Mouse (Mus musculus) spleen, postnatal 10 days (tissue): ENCODE measurements around the gene Ptov1.

Source experiments
- DNase-seq, 2 experiments: peaks; one replicate each; pipeline ENCODE4 v3.0.0; 2021 to 2022; ENCODE audit warnings: low spot score in 2 of 2

Gene Ptov1

DNA sequence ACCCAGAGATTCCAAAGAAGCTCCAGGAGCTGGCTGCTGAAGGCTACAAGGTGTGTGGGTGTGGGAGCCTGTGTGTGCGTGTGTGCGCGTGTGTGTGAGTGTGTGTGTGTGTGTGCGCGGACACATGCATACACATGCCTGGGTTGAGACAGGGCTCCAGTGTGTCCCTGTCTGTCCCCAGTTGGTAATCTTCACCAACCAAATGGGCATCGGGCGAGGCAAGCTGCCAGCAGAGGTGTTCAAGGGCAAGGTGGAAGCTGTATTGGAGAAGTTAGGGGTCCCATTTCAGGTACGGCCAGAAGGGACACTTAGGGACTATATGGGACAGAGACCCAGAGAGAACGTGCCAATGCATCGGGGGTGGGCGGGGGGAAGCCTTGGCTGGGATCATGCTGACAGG lies 9.7 kb downstream of the Ptov1 start:
- no peak for DNase-seq

GRCm38 (mm10) chr7:44857905-44858304 lies 11.7 kb downstream of the Ptov1 start:
- DNase-seq: peak; percentile 65 to 82

GRCm38 (mm10) chr7:44857042-44857552 lies 12.5 kb downstream of the Ptov1 start, which contains the start of gene Pnkp:
Gene Pnkp (plus strand): TSS chr7:44857139.
- DNase-seq: peak; percentile 86 to 91

DNA sequence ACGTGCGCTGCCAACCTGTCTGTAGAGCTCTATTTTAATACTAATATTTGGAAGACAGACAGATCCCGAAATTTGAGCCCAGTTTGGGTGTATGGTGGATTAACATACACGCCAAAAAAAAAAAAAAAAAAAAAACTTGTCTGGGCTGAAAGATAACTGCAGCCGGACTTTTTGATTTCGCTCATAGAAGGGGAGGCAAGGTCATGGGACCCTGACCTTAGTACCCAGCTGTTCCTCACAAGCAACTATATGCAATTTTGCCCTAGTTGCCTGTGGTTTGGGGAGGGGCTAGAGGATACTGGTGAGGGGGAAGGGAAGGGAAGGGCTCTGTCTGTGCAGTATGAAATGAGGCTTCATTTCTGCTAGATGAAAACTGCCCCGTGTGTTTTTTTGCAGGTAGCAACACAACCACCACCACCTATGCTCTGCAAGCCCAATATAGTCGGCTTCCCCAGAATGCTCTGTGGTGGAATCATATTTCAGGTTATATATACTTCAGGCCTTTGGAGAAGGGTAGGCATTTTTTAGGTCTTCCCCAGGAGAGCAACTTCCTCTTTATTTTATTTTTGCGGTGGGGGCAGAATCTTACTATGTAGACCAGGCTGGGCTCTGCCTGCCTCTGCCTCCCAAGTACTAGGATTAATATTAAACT lies 13.2 kb downstream of the Ptov1 start:
- peak in 1 of 2 experiments; percentile 42 for DNase-seq

DNA sequence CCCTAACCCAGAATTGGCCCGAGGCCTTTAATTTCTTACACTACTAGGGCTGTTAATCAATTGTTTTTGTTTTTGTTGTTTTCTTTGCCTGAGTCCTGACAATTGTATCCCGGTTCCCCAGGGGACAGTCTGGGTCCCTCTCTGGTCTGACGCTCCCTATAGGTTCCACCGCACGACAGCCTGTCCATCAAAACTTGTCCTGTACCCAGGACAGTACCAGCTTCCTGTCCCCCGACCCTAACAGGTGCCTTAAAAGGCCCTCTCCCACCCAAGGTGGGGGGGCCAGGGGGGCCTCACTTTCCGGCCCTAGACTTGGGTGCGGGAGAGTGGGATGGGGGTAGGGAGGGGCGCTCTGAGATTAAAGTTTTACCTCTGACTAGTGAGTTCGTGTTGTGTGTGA lies 14.6 kb downstream of the Ptov1 start:
- no peak for DNase-seq

- DNase-seq: peak; percentile 87 to 89
These were observed 15.1 kb downstream of the Ptov1 start for GRCm38 (mm10) chr7:44854356-44855031.

GRCm38 (mm10) chr7:44853596-44854355 lies 15.8 kb downstream of the Ptov1 start:
- peak in 1 of 2 experiments; percentile 51 for DNase-seq

- no peak for DNase-seq
These were observed 16.5 kb downstream of the Ptov1 start for GRCm38 (mm10) chr7:44853065-44853464.

- DNase-seq: peak in 1 of 2 experiments; percentile 23
These were observed 17.1 kb downstream of the Ptov1 start for GRCm38 (mm10) chr7:44852259-44853027.

DNA sequence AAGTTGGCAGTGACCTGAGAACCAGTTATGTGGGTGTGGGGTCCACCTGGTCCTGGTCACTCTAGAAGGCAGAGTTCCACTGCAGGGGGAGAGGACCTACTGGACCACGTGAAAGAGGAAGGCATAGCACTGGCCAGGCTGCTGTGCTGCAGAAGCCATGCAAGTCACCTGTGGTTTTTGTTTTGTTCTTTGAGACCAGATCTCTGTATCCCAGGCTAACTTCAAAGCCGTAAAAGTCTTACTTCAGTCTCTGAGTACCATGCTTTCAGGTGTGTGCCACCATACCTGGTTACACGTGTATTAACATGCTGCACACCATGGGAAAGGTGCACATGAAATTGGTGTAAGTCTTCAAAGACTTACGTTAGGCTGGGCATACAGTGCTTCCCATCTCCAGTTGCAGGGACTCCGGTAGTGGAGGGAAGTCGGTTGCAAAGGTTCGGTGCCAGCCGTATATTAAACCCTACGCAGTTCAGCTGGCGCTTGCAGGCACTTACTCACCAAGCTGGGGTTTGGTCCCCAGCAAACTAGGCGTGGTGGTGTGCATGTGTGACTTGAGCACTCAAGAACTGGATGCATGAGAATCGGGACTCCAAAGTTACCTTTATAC lies 17.9 kb downstream of the Ptov1 start:
- no peak for DNase-seq

GRCm38 (mm10) chr7:44850789-44851624 lies 18.6 kb downstream of the Ptov1 start:
- no peak for DNase-seq

GRCm38 (mm10) chr7:44850146-44850545 lies 19.4 kb downstream of the Ptov1 start:
- peak; percentile 58 to 82 for DNase-seq

DNA sequence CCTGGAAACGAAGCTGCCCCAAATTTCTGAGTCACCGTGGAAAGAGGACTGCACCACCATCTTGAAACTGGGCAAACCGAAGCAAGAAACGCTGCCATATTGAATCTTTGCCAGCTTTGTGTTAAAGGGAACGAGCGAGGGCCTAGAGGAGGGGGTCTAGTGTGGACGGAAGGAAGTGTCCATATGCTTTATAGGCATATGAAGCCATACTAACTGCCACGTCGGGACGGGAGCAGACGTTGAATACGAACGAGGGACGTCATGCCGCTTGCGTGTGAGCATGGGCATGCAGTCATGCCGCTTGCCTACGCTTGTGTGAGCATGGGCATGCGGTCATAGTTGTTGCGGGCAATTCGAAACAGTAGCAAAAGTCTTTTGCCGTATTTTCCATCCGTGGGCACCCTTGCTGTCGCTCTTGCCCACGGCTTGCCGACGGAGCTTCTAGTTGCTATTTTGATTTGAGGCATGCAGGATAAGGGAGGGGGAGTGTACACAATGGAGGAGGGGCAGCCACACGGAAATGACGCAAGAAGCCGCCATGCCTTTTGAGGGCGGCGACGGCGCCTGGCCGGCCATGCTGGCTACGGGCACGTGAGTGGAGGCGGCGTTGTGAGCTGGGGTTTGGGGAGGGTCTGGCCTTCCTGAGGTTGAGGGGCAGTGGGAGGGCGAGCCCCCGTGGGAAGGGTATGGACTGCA lies 20.0 kb downstream of the Ptov1 start:
- DNase-seq: peak; percentile 90

- DNase-seq: peak; percentile 93 to 96
These were observed 20.8 kb downstream of the Ptov1 start, which contains the start of the genes Akt1s1 and Tbc1d17 for GRCm38 (mm10) chr7:44848561-44849415. Gene Akt1s1 (plus strand): TSS chr7:44848991. Gene Tbc1d17 (minus strand): TSS chr7:44849079.

GRCm38 (mm10) chr7:44847772-44848171 lies 21.8 kb downstream of the Ptov1 start:
- DNase-seq: no peak

- no peak for DNase-seq
These were observed 22.8 kb downstream of the Ptov1 start for GRCm38 (mm10) chr7:44846804-44847203.

- no peak for DNase-seq
These were observed 24.6 kb downstream of the Ptov1 start for GRCm38 (mm10) chr7:44845006-44845405.

DNA sequence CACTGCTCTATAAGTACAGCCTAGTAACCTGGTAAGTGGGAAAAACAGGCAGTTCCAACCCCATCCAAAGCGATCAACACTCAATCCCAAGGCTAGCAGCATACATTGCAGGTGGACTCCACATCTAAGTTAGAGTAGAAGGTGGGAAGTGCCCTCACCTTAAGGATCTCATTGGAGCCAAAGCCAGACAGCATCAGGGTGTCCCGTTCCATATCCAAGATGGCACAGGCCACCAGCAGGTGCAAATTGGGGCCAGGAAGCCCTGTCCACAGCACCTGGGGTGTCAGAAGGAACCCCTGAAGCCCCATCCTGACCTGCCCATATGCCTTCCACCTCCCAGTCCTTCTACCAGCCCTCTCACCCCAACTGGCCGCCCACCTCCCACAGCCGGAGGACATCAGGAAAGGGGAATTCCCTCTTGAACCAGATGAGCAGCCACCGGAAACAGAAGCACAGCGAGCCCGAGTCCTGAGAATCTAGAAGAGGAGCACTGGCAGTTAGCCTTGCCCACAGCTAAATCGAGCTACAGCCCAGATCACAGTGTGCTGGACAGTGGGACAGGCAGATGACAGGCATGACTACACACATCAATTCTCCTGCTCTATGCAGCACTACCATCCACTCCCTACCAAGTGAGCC lies 27.6 kb downstream of the Ptov1 start:
- DNase-seq: no peak
